Mouse (Mus musculus) retina, postnatal 7 days (tissue): ENCODE measurements around the gene Dgkh.
A peak's percentile ranks its signal among the peaks of the same experiment; 100 is the strongest.

Source experiments
- DNase-seq: peaks from one replicate; pipeline ENCODE4 v3.0.0-alpha.2; 2012; ENCODE audit warnings: low read depth, low spot score

Gene Dgkh

DNA sequence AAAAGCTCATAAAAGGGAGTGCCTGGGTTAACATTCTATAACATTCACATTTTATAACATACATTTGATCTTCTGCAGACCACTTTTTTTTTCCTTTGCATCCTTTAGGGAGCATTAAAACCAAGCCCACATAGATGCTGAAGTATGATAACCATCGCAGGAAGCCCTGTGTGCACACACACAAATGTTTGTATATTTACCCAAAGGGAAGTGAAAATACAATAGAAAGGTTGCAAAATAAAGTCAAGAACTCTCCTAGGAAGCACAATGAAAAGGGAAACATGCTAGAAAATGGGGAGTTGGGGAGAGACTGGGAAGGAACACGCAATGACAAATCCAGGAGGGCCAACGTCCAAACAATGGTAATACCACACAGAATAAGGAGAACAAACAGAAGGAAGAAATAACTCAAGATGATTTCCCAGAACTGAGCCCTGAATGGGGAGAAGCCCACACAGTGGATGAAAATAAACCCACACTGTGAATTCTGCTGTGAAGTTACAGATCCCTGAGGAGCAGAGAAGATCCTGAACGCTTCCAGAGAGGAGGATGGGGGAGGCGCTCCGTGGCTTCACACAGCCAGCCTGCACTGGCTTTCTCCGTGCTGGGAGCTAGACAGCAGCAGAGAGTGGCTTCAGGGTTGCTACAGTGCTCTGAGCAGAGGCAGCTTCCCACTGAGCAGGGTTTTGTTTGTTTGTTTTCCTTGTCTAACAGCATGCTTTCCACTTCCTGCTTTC lies 54.6 kb downstream of the Dgkh start:
- no peak for DNase-seq

DNA sequence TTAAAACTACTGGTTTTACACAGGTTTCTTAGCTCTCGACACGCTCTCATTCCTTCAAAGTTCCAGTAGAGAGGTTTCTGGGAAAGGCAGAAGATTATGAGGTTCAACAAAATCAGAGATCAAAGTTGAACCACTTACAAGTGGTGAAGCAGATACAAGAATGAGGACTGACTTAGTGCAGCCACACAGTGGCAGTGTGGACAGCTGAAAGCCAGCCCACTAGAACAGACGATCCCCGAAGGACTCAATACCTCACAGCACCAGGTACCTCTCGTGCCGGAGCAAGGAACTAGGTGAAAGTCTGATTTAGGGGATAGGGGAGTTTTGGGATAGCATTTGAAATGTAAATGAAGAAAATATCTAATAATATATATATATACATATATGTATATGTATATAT lies 56.1 kb downstream of the Dgkh start:
- DNase-seq, result no peak

DNA sequence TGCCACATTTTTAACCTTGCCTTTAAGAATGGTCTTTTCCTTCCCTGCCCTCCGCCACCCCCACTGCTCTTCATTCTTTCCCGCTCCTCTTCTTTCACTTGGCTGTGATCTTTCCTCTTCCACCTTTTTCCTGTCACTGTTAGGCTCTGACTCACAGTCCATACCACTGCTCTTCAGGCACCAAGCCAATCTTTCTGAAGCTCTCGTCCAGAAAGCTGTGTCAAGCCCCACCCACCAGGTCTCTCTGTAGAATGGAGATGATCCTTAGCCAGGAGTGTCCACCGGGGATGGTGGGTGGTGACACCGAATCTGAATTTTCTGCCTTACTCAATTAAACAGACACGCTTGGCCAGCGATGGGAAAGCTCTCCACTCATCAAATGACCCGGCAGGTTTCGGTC lies 58.0 kb downstream of the Dgkh start:
- no peak for DNase-seq

DNA sequence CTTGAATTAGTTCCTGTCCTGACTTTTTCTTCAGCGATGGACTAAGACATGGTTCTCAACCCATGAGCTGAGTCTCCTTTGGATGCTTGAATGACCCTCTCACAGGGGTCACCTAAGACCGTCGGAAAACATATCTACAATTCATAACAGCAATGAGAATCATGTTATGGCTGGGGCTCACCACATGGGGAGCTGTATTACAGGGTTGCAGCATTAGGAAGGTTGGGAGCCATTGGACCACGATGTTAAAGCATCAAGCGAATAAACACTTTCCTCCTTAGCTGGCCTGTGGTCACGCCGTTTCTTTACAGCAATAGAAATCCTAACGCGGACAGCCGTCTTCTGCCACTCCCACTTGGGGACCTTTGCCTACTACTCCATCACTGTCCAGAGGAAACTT lies 62.6 kb downstream of the Dgkh start:
- no peak for DNase-seq

DNA sequence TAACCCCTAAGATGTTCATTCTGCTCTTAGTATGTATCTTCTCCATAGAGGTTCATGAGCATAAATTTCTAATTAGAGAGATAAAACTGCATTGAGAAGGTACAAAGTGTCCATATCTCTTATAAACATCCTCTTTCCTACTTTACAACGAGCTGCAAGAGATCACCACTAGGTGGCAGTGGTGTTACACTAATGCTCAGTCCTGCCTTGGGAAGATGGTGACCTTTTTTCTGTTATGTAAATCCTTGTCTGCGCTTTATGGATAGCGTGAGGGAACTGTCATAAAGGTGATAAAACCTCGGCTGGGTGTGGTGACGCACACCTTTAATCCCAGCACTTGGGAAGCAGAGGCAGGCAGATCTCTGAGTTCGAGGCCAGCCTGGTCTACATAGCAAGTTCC lies 64.3 kb downstream of the Dgkh start:
- peak; percentile 78 for DNase-seq

DNA sequence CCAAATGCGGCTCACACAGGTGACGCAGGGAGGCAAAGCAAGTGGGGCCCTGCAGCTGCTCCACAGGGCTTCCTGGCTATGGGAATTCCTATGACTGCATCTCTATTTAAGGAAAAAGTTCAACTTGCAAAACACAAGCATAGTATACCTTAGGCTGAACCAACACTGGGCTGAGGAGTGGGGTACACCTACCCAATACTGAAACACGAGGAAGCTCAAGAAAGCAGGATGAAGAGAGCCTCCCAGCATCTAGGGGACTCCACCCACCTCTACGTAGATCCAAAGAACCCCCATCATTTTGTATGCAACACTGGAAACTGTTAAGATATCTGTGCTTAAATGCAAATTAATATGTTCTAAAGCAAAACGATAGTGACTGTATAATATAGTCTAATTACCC lies 64.8 kb downstream of the Dgkh start:
- DNase-seq, result no peak

DNA sequence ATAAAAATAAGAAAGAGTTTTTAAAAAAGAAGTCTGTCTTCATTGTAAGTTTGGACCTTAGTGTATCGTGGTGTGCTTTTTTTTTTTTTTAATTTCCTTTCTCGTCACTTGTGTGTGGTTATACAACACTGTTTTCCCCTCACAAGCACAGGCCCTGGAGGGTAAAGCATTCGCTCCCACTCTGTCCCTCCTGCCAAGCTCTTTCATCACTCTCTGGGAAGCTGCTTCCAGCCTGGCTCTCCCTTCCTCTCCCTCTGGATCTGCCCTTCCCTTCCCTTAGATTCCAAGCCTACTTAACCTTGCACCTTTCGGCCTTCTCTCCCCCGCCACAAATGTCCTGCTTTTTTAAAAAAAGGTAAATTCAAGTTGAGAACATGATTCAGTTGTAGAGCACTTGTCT lies 69.9 kb downstream of the Dgkh start:
- no peak for DNase-seq

DNA sequence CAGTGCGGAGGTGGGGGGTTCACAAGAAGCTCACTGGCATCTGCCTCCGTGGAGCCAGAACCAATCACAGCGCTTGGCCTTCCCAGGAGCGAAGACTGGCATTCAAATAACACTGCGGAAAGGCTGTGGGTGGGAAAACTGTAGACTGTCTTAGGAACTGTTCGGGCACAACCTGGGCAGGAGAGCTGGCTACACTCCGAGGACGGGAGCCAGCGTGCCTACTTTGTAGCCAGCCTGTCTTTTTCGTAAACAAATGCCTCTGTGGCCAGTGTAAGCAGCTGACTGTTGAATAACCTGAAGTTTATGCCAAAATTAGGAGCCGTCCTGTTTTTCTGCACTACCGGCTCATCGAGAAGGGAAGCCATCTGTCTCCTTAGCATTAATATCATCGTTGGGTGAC lies 71.1 kb downstream of the Dgkh start:
- no peak for DNase-seq

DNA sequence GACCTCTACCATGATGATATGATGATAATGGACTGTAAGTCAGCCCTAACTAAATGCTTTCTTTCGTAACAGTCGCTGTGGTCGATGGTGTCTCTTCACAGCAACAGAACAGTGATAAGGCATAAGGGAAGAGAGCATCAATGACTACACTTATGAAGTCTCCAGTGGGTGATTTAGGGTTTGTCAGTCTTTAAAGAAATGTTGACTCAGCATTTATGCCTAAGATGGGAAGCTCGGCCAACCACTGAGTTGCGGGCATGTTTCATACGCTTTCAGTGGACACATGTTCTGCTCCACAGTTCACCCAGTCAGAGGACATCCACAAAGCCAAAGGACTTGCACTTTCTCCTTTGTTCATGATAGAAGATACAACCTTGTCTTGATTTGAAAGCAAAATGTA lies 73.9 kb downstream of the Dgkh start:
- no peak for DNase-seq

DNA sequence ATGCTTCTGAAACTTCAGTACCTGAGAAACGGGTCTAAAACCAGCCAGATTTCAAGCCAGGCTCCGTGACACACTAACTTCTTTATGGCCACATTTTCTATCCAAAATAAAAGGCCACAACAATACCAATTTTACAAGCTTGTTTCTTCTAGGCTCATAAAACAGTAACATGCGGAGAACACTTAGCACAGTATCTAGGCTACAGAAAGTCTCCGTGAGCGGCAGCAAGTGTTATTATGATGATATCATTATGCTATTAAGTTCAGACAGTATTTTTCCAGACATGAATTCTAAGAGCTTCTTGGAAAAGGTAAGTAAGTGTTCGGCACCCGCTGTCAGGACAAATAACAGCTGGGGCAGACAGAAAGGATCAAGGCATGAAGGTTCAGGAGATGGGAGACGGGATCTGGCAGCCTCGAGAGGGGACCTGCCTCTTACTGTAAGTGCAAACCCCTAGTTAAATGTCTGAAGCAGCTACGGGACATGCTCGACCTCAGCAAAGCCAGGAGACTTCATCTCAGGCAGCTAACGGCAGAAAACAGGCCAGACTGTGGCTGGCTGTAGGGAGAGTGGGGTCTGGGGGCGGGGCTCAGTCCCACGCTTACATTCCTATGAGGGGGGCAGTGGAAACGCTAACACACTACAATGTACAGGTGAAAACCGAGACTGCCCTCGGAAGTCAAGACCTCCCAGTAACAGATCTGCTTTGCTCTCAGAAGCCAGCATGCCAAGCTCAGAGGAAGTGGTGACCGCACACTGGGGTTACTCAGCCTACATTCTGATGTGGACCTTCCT lies 75.5 kb downstream of the Dgkh start:
- no peak for DNase-seq

DNA sequence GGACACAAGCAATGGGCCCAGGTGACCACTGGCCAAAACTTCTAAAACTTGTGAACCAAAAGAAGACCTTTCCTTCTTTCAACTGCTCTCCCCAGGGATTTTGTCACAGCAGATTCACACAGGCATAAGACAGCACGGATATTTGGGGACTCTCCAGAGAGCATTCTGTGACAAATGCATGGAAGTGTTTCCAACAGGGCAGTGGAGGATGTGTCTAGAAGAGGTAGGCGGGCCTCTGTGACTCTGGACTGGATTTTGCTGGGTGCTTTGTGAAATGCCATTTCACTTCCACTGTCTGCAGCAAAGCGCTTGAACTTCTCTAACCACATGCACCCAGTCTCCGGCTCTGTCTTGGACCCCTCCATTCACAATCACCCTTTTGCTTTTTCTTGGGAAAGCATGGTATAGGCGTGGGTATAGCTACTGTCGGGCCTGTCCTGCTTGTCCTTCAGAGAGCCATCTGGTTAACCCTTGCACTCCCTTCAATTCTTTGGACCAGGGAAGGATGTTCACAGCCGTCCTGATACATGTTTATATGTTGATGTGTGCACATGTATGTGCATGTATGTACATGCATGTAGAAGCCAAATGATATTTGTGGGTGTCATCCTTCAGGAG lies 77.5 kb downstream of the Dgkh start:
- DNase-seq, result no peak

DNA sequence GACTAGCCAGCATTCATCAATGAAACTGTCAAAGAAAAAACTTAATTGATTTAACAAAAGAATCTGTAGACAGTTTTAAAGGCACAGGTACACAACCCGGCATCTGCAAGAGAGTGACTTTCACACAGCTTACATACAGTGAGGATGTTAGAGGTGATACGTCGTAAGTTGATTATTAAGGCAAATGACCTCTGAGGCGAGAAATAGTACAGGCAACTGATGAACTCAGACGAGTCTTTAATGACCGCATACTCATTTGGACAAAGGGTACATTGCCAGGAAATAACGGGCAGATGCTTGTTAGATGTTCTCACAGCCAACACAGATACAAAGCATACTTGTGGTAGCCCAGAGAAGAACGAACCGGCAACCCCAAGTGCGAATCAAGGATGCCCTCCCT lies 78.4 kb downstream of the Dgkh start:
- DNase-seq, result no peak

DNA sequence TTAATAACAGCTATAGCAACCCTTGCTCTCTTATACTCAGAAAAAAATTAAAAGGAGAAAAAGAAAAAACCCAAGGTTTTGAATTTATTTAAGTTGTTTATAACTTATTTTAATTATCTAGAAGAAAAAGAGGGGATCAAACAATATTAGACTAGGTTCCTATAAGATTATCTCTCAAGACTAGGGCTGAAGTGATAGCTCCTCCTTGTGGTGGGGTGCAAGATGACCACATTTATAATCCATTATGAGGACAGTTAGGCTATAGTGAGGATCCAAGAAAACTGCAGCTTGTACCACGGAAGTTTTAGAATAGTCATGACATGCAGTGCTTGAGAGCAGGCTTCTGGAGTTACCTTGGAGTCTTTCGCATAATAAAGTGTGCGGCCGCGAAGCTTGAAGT lies 79.2 kb downstream of the Dgkh start:
- no peak for DNase-seq

DNA sequence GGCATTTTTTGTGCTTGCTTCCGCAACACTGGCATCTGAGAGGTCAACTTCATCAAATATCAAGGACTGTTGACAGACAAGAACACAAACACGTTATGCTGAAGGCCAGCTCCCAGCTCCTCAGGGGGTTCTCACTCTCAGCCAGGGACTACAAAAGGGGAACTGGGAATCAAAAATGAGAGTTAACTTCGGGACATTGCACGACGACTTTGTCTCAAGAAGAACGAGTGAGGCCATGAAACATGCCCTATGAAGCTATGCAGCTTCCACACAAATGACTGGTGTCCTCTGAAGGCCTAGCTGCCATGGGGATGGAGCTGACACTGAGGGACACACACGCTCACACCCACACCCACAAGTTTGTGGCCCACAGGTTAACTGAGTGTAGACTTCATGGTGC lies 80.9 kb downstream of the Dgkh start:
- no peak for DNase-seq

DNA sequence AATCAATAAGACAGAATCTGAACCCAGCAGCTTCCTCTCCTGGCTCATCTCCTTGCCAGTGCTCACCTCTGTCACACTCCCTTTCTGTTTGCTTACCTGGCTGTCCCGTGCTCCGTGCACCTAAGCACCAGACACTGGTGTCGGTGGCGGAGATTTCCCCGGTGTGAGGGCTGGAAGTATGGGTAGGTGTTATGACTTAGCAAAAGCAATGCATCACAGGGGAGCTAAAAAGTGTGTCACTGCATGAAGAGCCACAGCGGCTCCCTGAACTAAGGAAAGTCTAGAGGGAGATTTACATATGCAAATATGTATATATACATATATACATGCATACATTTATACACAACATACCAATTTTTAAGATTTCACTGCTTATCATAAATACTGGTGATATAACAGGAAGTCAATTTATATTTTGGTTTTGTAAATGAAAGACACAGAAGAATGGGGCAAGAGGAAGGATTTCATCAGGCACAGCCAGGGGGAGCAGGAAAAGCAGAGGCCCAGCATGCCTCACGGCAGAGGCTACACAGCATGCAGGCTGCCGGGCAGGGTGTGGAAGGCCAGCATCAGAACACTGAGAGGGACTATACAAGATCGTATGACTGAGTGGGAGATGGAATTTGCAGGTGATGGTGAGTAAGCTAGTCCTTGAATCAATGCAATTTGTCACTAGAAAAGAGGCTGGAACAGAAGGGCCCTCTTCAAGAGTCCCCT lies 82.0 kb downstream of the Dgkh start:
- no peak for DNase-seq

DNA sequence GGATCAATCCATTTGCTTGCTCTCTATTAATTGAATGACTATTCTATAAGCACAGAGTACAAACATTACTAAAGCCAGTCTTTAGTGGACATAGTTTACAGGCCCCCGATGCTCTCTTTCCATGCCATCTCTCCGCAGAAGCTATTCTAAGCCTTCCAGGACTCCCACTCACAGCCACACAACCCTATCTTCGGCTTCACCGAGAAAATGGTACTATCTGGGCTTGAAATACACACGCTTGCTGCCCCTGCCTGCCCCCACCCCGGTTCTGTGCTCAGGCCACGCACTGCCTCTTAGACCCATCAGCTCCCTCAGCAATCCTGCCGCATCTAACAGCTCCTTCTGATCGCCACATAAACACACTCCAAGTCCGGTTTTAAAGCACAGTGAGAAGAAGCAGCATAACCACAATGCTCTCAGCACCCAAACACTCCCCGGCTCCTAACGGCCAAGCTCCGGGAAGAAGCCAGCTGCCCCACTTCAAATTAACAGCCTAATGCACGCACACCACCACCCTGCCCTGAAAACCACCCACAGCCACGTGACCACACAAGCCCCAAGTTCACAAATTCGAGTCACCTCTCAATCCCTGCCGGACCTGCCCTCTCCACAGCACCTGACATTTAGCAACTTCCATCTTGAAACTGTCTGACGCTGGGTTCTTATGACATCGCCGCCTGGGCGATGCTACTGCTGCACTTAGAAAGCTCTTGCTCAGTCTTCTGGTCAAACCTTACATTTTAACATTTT lies 82.9 kb downstream of the Dgkh start:
- no peak for DNase-seq

DNA sequence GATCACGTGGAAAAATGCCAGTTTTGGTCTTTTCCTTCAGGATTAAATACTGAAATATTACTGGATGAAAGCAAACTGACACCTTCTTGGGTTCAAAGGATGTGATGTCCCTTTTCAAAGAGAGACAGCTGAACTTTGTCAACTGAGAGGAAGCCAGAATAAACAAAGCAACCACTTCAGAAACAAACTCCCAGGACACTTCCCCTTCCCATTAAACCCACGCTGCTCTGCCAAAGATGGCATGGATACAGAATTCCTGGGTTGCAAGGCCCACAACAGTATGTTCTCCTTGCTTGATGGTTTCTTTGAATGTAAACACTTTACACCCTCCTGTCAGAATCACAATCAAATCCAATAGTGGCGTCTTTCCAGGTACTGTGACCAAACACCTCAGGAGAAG lies 87.0 kb downstream of the Dgkh start:
- DNase-seq, result no peak

DNA sequence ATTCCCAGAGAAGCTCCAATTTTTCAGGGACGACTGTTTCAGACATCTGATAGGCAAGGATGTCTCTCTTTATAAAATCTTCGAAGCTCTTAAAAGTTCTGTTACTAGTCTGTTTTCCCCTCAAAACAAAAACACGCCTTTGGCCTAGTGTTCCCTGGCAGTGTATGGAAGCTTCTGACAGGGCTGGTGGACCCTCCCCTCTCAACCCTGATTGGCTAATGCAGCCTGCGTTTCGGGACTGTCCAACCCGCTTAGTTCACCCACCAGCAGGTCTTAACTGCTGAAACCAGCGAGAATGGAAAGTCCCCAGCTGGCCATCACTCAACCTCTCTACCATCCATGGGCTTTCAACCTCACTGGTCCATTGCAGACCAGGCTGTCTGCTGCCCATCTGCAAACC lies 91.3 kb downstream of the Dgkh start:
- no peak for DNase-seq

DNA sequence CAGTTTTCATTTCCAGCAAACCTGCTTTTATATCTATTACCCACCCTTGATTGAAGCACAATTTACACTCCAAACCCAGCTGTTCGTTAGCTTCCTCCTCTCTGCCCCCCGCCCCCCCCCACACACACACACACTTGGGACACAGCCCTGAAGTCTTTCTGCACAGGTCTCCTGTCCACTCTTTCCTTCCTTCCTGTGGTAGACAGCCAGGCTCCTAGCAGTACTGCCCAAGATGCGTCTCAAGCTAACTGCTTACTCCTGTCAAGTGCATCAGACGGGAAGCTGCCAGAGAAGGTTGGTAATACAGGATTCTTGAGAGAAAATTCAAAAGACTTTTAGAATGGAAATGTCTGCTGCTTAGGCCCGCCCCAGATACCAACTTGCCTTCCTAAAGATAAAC lies 92.9 kb downstream of the Dgkh start:
- no peak for DNase-seq

DNA sequence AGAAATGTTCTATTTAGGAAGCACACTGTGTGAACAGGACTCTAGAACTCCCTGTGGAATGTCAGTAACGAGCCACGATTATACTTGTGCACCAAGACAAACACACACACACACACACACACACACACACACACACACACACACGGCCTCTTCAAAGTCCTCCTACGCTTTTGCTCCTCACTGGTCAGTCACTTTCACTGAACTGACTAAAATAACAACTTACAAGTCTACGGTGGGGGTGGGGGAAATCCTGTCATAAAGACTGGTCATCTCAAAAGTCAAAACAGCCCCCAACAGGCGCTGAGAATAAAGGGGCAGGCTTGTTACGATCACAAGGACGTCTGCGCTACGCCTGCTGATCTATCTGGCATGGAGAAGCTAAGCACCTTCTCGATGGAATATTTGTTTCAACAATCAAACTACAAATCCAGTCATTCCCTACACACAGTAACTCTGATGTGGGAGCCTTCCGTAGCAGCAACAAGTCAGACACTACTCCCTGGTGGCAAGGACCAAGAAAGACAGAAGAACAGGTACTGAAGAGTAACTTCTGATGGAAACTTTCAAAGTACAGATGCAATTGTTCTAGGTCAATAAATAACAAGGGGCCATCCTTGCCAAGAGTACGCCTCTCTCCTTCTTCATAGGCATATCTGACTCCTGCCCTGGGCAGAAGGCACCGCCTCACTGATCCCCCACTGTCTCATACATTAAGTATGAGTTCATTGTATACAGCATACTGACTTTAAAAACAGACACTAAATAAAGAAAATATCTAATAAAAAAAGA lies 96.8 kb downstream of the Dgkh start:
- DNase-seq, result no peak

DNA sequence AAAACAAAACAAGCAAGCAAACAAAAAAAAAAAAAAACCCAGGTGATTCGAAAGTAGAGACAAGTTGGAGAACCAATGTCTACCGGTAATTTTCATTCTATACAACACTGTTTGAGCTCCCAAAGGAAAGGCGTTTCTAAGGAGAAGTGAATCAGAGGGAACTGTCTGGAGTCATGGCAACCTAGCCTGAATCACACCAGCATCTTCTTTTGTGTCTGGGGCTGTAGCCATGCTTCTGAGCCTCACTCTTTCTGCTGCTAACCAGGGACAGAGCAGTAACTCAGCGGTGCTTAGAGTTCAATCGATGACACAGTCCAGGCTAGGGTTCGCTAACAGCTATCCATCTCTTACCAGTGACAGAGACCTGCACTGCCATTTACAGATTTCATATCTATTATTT lies 99.8 kb downstream of the Dgkh start:
- DNase-seq, result no peak
